Mouse (Mus musculus) telencephalon, adult 2 months (tissue): ENCODE measurements around the gene Exoc8.

Experiments used
- DNase-seq: peaks from one replicate; pipeline ENCODE4 v3.0.0-alpha.2; 2011; ENCODE audit warnings: low read depth, low spot score

The Exoc8 gene

GRCm38 (mm10) chr8:124853511-124853910, 44.0 kb downstream of the Exoc8 start:
- DNase-seq, result no peak

DNA sequence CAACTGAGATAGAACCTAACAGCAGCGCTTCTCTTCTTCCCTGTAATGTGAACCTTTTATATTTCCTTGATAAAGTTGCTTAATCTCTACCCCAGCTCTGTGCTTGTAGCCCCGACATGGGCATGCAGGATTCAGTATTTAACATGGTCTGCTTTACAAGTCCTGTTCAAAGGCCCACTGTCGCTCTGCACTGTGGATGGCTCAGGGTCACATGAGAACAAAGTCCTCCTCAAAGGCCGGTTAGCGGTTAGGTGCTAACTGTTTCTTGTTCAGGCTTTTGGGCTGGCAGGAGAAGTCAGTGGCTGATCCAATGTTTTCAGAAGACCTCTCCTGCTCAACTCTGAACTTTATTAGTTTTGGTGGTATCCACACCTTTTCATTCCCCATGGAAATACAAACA, 51.9 kb downstream of the Exoc8 start:
- no peak for DNase-seq

DNA sequence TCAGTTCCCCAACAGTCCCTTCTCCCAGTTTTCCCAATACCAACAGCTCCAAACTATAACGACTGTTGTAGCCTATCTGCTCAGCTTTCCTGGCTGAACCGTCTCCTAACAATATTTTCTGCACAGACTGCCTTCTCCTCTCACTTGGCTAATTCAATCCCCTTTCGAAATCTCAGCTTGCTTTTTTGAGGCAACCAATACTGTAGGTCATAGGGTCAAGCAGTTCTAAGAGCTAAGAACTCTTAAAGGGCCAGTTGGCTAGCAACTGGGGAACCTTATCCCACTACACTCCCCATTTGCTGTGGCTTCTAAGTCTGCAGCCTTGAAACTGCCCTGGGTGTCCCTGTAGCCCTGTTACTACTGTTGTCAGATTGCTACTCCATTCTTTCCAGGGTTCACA, 52.4 kb downstream of the Exoc8 start:
- DNase-seq, result no peak
